Mouse (Mus musculus) stomach, postnatal 0 days (tissue): ENCODE measurements at regions not wholly inside any gene's neighbourhood (a gene's known extent, or its start where the extent isn't known, plus 50 kb on each side); places are given as distances from the start of the nearest gene placed in this dataset.

Source experiments
- ATAC-seq: fragments of 200-750 bp; cut with Nextera tagmentation; 2 replicates; pipeline ENCODE4 v1.8.0; 2017; ENCODE audit not compliant: low FRiP score, low TSS enrichment
- DNase-seq: peaks from one replicate; pipeline ENCODE4 v3.0.0-alpha.2; 2016; ENCODE audit warnings: low spot score
- H3K27ac ChIP-seq: fragments of 300-500 bp; sonication (generic); replicated peaks from 2 replicates; pipeline ENCODE4 v1.5.1; 2014; ENCODE audit warnings: mild to moderate bottlenecking, control low read depth
- H3K27me3 ChIP-seq: fragments of 300-500 bp; sonication (generic); 2 replicates; pipeline ENCODE4 v1.6.1; 2014; ENCODE audit warnings: low read length; ENCODE audit not compliant: control insufficient read depth, insufficient read depth
- H3K36me3 ChIP-seq: fragments of 300-500 bp; sonication (generic); 2 replicates; pipeline ENCODE4 v1.6.1; 2014; ENCODE audit warnings: low read length, mixed read lengths; ENCODE audit not compliant: control insufficient read depth, insufficient read depth
- H3K4me1 ChIP-seq: fragments of 300-500 bp; sonication (generic); replicated peaks from 2 replicates; pipeline ENCODE4 v1.6.1; 2014; ENCODE audit warnings: antibody characterized with exemption; ENCODE audit not compliant: control insufficient read depth, insufficient read depth
- H3K4me2 ChIP-seq: fragments of 300-500 bp; sonication (generic); replicated peaks from 2 replicates; pipeline ENCODE4 v1.6.1; 2014; ENCODE audit warnings: low read depth, mild to moderate bottlenecking, control low read depth, moderate library complexity
- H3K4me3 ChIP-seq: fragments of 300-500 bp; sonication (generic); 2 replicates; pipeline ENCODE4 v1.5.1; 2014; ENCODE audit warnings: low read depth, low read length, control low read depth
- H3K9ac ChIP-seq: fragments of 300-500 bp; sonication (generic); 2 replicates; pipeline ENCODE4 v1.6.1; 2014; ENCODE audit warnings: mild to moderate bottlenecking, low read length, control low read depth, mixed read lengths
- H3K9me3 ChIP-seq: fragments of 300-500 bp; sonication (generic); 2 replicates; pipeline ENCODE4 v1.6.1; 2016; ENCODE audit warnings: low read length; ENCODE audit not compliant: control insufficient read depth
- CTCF ChIP-seq: IDR thresholded peaks from 2 replicates; pipeline ENCODE4 v1.5.1; 2016; ENCODE audit warnings: antibody characterized with exemption, low read depth, mild to moderate bottlenecking, moderate library complexity
- EP300 ChIP-seq: optimal IDR thresholded peaks from 2 replicates; pipeline ENCODE3; 2016; ENCODE audit warnings: antibody characterized with exemption
- WGBS: fragments of 180-500 bp; shearing (Covaris S2); extraction: QIAGEN DNeasy Blood & Tissue Kit; methylation state at CpG from one replicate; pipeline ENCODE4 v1.1.7; 2014; 5-methylcytosine and 5-hydroxymethylcytosine counted together

DNA sequence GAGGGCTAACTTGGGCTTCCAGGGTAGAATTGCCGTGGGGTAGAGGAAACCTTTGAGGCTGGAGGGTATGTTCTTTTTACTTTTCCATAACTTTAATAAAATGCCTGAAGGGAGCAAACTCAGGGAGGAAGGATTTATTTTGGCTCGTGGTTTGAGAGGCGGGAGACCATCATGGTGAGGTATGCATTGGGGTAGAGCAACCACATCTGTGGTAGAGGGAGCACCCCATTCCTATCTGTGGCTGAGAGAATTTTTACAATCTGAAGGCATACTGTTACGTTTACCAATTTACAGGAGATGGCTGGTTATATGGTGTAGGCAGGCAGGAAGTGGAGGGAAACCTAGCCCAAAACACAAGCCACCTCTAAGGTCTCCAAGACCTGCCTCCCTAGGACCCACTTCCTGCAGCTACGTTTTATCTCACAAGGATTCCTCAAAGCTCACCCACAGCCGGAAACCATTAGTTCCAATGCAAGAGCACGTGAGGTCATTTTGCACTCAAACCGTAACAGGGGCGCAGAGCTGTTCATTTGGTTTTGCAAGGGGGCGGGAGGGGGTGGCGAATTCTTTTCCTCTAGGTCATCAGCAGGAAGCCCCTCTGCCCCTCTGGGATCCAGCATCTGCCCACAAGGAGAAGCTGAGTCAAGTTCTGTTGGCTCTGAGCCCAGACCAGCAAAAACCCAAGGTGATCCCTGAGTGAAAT is 224.7 kb upstream of the Ankrd55 start:
- Histone ChIP-seq H3K27me3 (no peaks in the 10 kb centered on the region), H3K4me2 (no peak overlapping the region), H3K9ac (no peak overlapping the region), H3K4me3 (no peak overlapping the region), H3K9me3 (no peaks in the 10 kb centered on the region), H3K27ac (no peak overlapping the region), H3K4me1 (no peaks in the 10 kb centered on the region), H3K36me3 (no peaks in the 10 kb centered on the region)
- TF ChIP-seq CTCF: no peak
- no peak for TF ChIP-seq EP300
- WGBS: 49% methylated on average over 11 of the region's 11 CpGs
- DNase-seq: no peak
- no peak for ATAC-seq

DNA sequence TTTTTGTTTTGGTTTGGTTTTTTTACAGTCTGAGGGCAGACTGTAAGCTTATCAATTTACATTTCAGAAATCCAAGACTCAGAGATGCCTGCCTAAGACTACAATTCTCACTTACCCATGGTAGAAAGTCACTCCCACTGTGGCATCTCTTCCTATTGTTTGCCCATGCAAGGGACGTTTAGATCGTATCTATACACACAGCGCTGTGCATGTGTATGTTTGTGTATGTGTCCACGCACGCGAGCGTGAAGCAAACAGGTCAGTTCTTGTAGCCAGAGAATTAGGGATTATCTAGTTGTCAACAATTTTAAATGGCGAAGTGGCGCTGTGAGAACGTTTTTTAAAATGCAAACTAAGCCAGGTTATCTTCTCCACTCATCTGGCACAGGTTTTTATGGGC is 223.6 kb upstream of the Ankrd55 start:
- Histone ChIP-seq H3K36me3 (no peaks in the 10 kb centered on the region), H3K27ac (no peak overlapping the region), H3K4me3 (no peak overlapping the region), H3K27me3 (no peaks in the 10 kb centered on the region), H3K9me3 (no peaks in the 10 kb centered on the region), H3K4me2 (no peak overlapping the region), H3K9ac (no peak overlapping the region), H3K4me1 (no peaks in the 10 kb centered on the region)
- no peak for DNase-seq
- WGBS: 57% methylated on average over 10 of the region's 10 CpGs
- no peak for TF ChIP-seq EP300
- ATAC-seq: no peak

DNA sequence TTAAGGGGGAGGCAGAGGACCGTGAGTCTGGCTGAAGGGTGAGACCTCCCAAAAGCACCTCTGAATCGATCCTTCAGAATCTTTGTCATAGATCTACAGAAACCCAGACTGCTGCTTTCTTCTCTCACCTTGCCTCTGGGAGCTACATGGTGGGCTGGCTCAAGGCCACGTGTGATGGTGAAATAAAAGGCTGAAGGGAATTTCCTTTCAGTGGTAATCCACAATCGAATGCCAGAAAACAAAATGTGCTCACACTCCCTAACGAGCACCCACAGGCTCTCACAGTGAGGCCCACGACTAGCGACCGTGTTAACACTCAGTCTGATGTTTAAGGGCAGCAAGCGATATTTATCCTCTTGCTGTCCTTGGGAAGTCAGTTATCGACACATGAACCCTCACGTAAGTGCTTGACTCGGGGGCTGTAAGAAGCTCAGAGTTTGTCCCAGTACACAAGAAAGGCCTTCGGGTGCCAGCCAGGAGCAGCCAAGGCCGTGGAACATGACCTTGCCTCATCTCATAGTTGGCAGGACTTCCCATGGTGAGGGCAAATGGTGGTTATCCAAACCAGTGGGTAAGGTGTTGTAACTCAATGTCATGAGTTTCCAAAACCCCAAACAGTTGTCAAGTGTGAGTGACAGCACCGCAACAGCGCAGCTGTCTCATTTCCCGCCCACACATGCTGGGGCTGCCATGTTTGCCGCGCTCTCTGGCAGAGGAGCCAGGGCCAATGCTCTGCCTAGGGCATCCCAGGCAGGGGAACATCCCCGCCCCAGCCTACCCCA is 221.0 kb upstream of the Ankrd55 start:
- no peaks in the 10 kb centered on the region for H3K4me1 ChIP-seq
- no peak overlapping the region for H3K27ac ChIP-seq
- H3K9me3 ChIP-seq: no peaks in the 10 kb centered on the region
- ATAC-seq (no peak), DNase-seq (no peak)
- H3K4me3 ChIP-seq: no peak overlapping the region
- 80% methylated on average over 20 of the region's 20 CpGs for WGBS
- H3K9ac ChIP-seq: no peak overlapping the region
- H3K4me2 ChIP-seq: no peak overlapping the region
- no peaks in the 10 kb centered on the region for H3K36me3 ChIP-seq
- no peaks in the 10 kb centered on the region for H3K27me3 ChIP-seq
- TF ChIP-seq CTCF (no peak), EP300 (no peak)

GRCm38 (mm10) chr13:112070757-112071156 is 217.5 kb upstream of the Ankrd55 start:
- DNase-seq (no peak), ATAC-seq (no peak)
- Histone ChIP-seq H3K9me3 (no peaks in the 10 kb centered on the region), H3K27ac (peak overlapping the region; percentile 13; the same call in 1 of the 2 replicates), H3K4me3 (no peak overlapping the region), H3K4me2 (no peak overlapping the region), H3K9ac (no peak overlapping the region), H3K27me3 (no peaks in the 10 kb centered on the region), H3K4me1 (no peaks in the 10 kb centered on the region), H3K36me3 (no peaks in the 10 kb centered on the region)
- 57% methylated on average over 4 of the region's 4 CpGs for WGBS
- no peak for TF ChIP-seq EP300
- no peak for TF ChIP-seq CTCF

GRCm38 (mm10) chr13:112071209-112071955 is 216.9 kb upstream of the Ankrd55 start:
- no peaks in the 10 kb centered on the region for H3K9me3 ChIP-seq
- H3K4me1 ChIP-seq: no peaks in the 10 kb centered on the region
- no peaks in the 10 kb centered on the region for H3K36me3 ChIP-seq
- H3K9ac ChIP-seq: no peak overlapping the region
- no peak overlapping the region for H3K4me3 ChIP-seq
- 72% methylated on average over 10 of the region's 10 CpGs for WGBS
- DNase-seq (no peak), ATAC-seq (no peak)
- H3K27me3 ChIP-seq: no peaks in the 10 kb centered on the region
- no peak overlapping the region for H3K4me2 ChIP-seq
- TF ChIP-seq EP300 (no peak), CTCF (no peak)
- H3K27ac ChIP-seq: peak overlapping the region; percentile 13; the same call in 1 of the 2 replicates
